Mouse (Mus musculus) adrenal gland, adult 2 months (tissue): ENCODE data around the gene Sh3bp1. TPM values are rescaled to one million over a fixed set of nuclear protein-coding genes. Genes with fewer than 3 reads are reported as not detected.
A peak's percentile ranks its signal among the peaks of the same experiment; 100 is the strongest.

Experiments used
- DNase-seq: peaks from one replicate; pipeline ENCODE4 v3.0.0; 2021
- microRNA-seq, 2 experiments: library from miRNA; unstranded; fragments of <30 nt; microRNA quantifications; one replicate each; pipeline ENCODE4 v1.2.0; 2021
- polyA plus RNA-seq: library from polyadenylated mRNA; depleted of rRNA; stranded (reverse); fragments of >200 nt; gene quantifications from 2 replicates; pipeline ENCODE4 v1.2.3, GENCODE M21; 2012; rRNA removed
- total RNA-seq, 2 experiments: library from RNA; stranded (reverse); gene quantifications; 2 replicates each; pipeline ENCODE4 v1.2.3; 2021

The Sh3bp1 gene
- total and polyA plus RNA-seq, 3 experiments: 4.6 to 54.1 (median 11.0) TPM

DNA sequence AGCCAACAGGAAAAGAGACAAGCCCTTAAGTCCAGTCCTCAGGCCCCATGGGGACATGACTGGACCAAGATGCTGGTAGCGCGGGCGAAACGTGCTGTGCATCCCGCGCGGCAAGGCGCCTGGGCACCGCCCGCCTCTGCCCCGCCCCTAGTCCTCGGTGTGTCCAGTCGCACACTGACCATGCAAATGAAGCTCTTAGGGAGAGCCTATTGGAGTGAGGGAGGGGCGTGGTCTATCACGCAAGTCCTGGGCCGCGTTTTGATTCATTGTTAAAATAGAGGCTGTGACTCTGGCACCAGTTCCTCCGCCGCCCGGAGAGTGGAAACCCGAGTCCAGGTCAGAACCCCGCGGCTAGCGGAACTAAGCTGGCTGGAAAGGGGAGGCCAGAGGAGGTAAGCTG is 48.1 kb downstream of the Sh3bp1 start, which contains the start of gene Triobp:
TSS of gene Triobp (plus strand) at position 68 of the 400 bp plus-strand sequence.
- DNase-seq: peak; percentile 94

DNA sequence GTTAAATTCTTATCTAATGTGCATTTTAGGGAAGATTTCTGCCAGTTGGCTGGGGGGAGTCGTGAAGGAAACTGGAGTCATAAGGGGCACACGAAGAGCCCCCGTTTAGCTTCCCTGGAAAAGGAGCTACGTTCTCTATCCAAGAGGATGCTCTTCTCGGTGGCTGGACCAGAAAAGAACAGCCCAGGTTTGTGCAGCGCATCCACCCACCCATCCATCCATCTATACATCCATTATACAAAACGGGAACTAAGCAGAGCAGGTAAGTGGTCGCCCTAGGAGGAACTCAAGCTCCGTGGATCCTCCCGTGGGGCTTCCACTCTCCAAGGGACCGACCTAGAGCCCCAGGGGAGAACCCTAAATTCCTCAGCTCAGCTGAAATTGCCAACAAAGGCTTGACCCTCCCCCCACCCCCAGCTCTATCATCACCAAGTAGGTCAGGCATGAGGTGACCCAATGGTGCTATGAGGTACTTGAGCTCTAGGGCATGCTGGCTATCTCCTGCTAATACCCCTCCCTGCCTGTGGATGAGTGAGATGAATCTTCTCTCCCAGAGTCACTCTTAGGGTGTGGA is 48.7 kb downstream of the Sh3bp1 start:
- DNase-seq: no peak

DNA sequence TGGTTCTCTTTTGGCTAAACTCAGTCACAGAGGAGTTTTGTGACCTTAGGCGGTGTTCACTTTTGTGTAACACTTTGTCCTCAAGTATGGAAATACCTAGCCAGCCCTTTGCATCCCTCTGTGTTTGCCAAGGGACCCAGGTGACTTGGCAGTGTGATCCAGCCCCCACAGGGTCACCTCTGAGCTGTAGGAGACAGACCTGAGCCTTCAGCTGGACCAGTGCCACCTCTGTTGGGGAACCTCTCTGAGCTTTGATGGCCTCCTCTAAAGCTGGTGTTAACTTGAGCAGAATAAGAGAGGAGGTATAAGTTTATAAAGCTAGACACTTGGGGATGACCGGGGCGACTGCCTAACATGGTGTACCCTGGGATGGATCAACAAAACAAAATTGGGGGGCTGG is 49.3 kb downstream of the Sh3bp1 start:
- DNase-seq: no peak

DNA sequence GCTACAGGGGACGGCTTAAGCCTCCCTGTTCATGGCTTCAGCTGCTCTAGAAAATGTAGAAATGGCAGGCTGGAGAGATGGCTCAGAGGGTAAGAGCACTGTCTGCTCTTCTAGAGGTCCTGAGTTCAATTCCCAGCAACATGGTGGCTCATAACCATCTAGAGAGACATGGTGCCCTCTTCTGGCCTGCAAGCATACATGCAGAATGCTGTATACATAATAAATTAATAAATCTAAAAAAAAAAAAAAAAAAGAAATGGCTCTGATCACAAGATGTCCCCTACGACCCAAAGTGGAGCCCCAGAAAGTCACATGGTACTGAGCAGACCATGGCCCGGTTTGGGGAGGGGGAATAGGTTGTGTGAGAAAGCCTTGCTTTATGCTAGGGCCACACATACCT is 56.1 kb downstream of the Sh3bp1 start:
- no peak for DNase-seq

DNA sequence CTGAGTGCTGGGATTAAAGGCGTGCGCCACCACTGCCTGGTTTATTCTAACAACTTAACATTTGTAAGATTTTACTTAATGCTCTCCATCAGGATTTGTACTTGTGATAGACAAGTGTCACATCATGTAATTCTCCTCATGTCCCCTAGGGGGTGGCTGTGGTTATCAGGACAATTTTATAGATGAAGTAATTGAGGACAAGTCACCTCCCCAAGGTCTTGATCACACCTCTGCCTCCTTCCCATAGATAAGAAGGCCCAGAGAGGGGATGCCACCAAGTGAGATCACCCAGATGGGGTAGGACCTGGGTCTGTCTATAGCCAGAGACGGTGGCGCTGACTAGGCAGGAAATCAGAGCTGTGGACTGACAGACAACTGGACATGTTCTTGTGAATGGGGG is 56.8 kb downstream of the Sh3bp1 start:
- DNase-seq: no peak

DNA sequence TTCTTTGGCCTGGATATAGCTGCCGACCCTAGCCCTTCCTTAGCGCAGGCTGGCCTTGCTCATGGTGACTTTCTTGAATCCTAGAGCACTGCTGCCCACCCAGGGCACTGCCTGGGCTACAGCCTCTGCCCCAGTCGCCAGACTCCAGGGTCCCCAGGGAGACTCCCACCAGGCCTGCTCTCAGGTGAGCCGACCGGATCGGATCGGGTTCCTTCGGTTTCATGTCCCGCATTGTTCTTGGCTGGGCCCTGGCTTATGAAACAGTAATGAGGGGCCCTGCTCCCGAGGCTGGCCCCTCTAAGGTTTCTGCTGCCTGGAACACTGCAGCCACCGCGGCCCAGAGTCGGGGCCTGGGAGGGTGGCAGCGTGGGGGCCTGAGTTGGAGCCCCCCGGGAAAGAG is 57.5 kb downstream of the Sh3bp1 start:
- DNase-seq: no peak

DNA sequence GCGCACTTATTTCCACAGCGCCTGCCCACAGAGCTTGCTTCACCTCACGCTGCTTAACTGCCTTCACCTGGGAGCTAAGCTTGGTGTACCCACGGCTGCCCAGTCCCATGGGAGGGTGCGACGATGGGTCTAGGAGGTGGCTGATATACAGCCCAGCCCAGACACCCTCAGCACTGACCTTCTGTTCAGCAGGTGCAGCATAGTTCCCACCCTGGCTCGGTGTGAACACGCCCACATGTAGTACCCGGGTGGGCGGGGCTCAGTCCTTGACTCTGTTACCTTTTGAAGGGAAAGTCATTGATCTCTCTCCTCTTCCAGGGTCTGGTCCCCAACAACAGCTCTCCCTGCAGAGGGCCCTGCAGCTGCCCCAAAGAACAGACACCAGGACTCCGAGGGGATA is 60.0 kb downstream of the Sh3bp1 start:
- DNase-seq: no peak

DNA sequence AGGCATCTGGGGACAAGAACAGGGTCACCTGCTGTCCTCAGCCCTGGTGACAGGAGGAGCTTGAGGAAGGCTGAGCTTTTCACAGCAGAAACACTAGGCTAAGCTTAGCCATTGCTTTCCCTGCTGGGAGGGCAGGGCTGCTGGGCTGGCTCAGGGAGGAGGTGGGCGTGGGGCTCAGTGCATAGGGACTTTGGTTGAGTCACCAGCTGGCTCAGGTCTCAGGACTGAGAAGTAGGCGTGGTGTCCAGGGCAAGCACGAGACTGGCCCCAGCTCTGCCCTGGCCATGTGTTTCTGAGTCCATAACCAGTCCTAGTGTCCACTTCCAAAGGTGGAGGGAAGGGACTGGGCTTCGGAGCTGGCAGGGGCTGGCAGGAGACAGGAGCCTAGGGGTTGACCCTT is 60.5 kb downstream of the Sh3bp1 start:
- DNase-seq: peak; percentile 87

Small RNAs within 50 kb of the gene (microRNA-seq; reads per million reads assigned to microRNA genes)
- gene Mir6955: 0 reads per million in 2 experiments

Other genes with a start within 250 kb of the Sh3bp1 start
- gene Elfn2, start 181.0 kb upstream of the Sh3bp1 start, total RNA-seq: 1 to 10 TPM; 3.2 to 3.6 TPM
- 1.7 and 2.3 TPM in 2 replicates for gene Elfn2, start 181.0 kb upstream of the Sh3bp1 start, polyA plus RNA-seq
- gene Mfng, start 126.3 kb upstream of the Sh3bp1 start, total RNA-seq: 10 to 100 TPM in 1 of 2 experiments, 1 to 10 TPM in 1; 8.7 to 18.1 TPM
- 46.7 and 61.0 TPM in 2 replicates for gene Mfng, start 126.3 kb upstream of the Sh3bp1 start, polyA plus RNA-seq
- gene Card10, start 96.7 kb upstream of the Sh3bp1 start, total RNA-seq: 10 to 100 TPM in 1 of 2 experiments, 1 to 10 TPM in 1; 4.9 to 10.9 TPM
- 18.1 and 26.5 TPM in 2 replicates for gene Card10, start 96.7 kb upstream of the Sh3bp1 start, polyA plus RNA-seq
- 10 to 100 TPM; 36.9 to 57.2 TPM for gene Cdc42ep1, start 57.1 kb upstream of the Sh3bp1 start, total RNA-seq
- gene Cdc42ep1, start 57.1 kb upstream of the Sh3bp1 start, polyA plus RNA-seq: 100 and 122 TPM in 2 replicates
- 1 to 10 TPM in 1 of 2 experiments, under 1 TPM in 1; 0.52 to 1.8 TPM for gene Lgals2, start 44.2 kb upstream of the Sh3bp1 start, total RNA-seq
- gene Lgals2, start 44.2 kb upstream of the Sh3bp1 start, polyA plus RNA-seq: 0.73 and 0.74 TPM in 2 replicates
- 10 to 100 TPM; 51.9 to 56.2 TPM for gene Gga1, start 22.6 kb upstream of the Sh3bp1 start, total RNA-seq
- gene Gga1, start 22.6 kb upstream of the Sh3bp1 start, polyA plus RNA-seq: 138 and 147 TPM in 2 replicates
- gene Gm49510, start 101 bp upstream of the Sh3bp1 start, total RNA-seq: not detected
- gene Gm49510, start 101 bp upstream of the Sh3bp1 start, polyA plus RNA-seq: not detected in 2 replicates
- 1 to 10 TPM; 2.4 to 5.7 TPM for gene Pdxp, start 14.2 kb downstream of the Sh3bp1 start, total RNA-seq
- 18.8 and 30.1 TPM in 2 replicates for gene Pdxp, start 14.2 kb downstream of the Sh3bp1 start, polyA plus RNA-seq
- 100 to 1,000 TPM; 386 to 613 TPM for gene Lgals1, start 27.0 kb downstream of the Sh3bp1 start, total RNA-seq
- gene Lgals1, start 27.0 kb downstream of the Sh3bp1 start, polyA plus RNA-seq: 341 and 382 TPM in 2 replicates
- gene Nol12, start 35.2 kb downstream of the Sh3bp1 start, total RNA-seq: 10 to 100 TPM; 42.0 to 57.2 TPM
- gene Nol12, start 35.2 kb downstream of the Sh3bp1 start, polyA plus RNA-seq: 21.3 and 22.5 TPM in 2 replicates
- gene Triobp, start 48.0 kb downstream of the Sh3bp1 start, total RNA-seq: 100 to 1,000 TPM in 1 of 2 experiments, 10 to 100 TPM in 1; 93.7 to 129 TPM
- 101 and 134 TPM in 2 replicates for gene Triobp, start 48.0 kb downstream of the Sh3bp1 start, polyA plus RNA-seq
- 100 to 1,000 TPM in 1 of 2 experiments, 10 to 100 TPM in 1; 94.6 to 204 TPM for gene H1f0, start 128.7 kb downstream of the Sh3bp1 start, total RNA-seq
- gene H1f0, start 128.7 kb downstream of the Sh3bp1 start, polyA plus RNA-seq: 109 and 135 TPM in 2 replicates
- under 1 TPM in 1 of 2 experiments, not detected in 1; 0.28 TPM for gene Galr3, start 142.1 kb downstream of the Sh3bp1 start, total RNA-seq
- gene Galr3, start 142.1 kb downstream of the Sh3bp1 start, polyA plus RNA-seq: 1.4 and 4.2 TPM in 2 replicates
- 10 to 100 TPM; 20.1 to 27.2 TPM for gene Ankrd54, start 163.1 kb downstream of the Sh3bp1 start, total RNA-seq
- 91.9 and 101 TPM in 2 replicates for gene Ankrd54, start 163.1 kb downstream of the Sh3bp1 start, polyA plus RNA-seq
- 100 to 1,000 TPM; 136 to 160 TPM for gene Eif3l, start 175.4 kb downstream of the Sh3bp1 start, total RNA-seq
- gene Eif3l, start 175.4 kb downstream of the Sh3bp1 start, polyA plus RNA-seq: 94.1 and 119 TPM in 2 replicates
- 10 to 100 TPM; 36.5 to 49.5 TPM for gene Micall1, start 209.1 kb downstream of the Sh3bp1 start, total RNA-seq
- 61.7 and 65.0 TPM in 2 replicates for gene Micall1, start 209.1 kb downstream of the Sh3bp1 start, polyA plus RNA-seq
- gene Polr2f, start 241.2 kb downstream of the Sh3bp1 start, total RNA-seq: 100 to 1,000 TPM in 1 of 2 experiments, 10 to 100 TPM in 1; 92.8 to 151 TPM
- gene Polr2f, start 241.2 kb downstream of the Sh3bp1 start, polyA plus RNA-seq: 48.1 and 48.3 TPM in 2 replicates
- gene 1700088E04Rik, start 241.5 kb downstream of the Sh3bp1 start, total RNA-seq: 1 to 10 TPM; 5.2 to 9.9 TPM
- 8.1 and 10.8 TPM in 2 replicates for gene 1700088E04Rik, start 241.5 kb downstream of the Sh3bp1 start, polyA plus RNA-seq